Mouse (Mus musculus) erythroblast, embryonic 14.5 days (primary cell): ENCODE measurements around the gene Zfp382. TPM values are rescaled to one million over a fixed set of nuclear protein-coding genes. Genes with fewer than 3 reads are reported as not detected.
"Not testable (repeated sequence)": the region's sequence is repeated elsewhere in the genome, so short reads cannot be mapped to it uniquely, and the experiment has no call there.

Experiments used
- H3K27me3 ChIP-seq: 2 replicates; pipeline ENCODE4 v1.6.1; 2012; ENCODE audit warnings: inconsistent platforms; ENCODE audit not compliant: control insufficient read depth
- H3K36me3 ChIP-seq: 2 replicates; pipeline ENCODE4 v1.6.1; 2012; ENCODE audit warnings: mild to moderate bottlenecking, inconsistent platforms; ENCODE audit not compliant: control insufficient read depth
- H3K4me1 ChIP-seq: 2 replicates; pipeline ENCODE4 v1.6.1; 2012; ENCODE audit warnings: inconsistent platforms; ENCODE audit not compliant: control insufficient read depth
- H3K4me3 ChIP-seq: replicated peaks from 2 replicates; pipeline ENCODE3; 2012; ENCODE audit warnings: moderate library complexity, mild to moderate bottlenecking, inconsistent platforms
- H3K9me3 ChIP-seq: 2 replicates; pipeline ENCODE4 v1.6.1; 2012; ENCODE audit warnings: low read length, inconsistent platforms, mixed read lengths; ENCODE audit not compliant: control insufficient read depth
- GATA1 ChIP-seq: IDR thresholded peaks from 2 replicates; pipeline ENCODE4 v1.6.1; 2012; ENCODE audit warnings: low read length, inconsistent platforms, mixed read lengths
- TAL1 ChIP-seq: IDR thresholded peaks from 3 replicates; pipeline ENCODE4 v1.6.1; 2012; ENCODE audit warnings: low read length, inconsistent platforms, mixed read lengths
- polyA plus RNA-seq: library from polyadenylated mRNA; stranded (reverse); fragments of >175 nt; gene quantifications from 2 replicates; pipeline ENCODE4 v1.2.3, GENCODE M21; 2012

Gene Zfp382
- polyA plus RNA-seq, 1 experiment: not detected

DNA sequence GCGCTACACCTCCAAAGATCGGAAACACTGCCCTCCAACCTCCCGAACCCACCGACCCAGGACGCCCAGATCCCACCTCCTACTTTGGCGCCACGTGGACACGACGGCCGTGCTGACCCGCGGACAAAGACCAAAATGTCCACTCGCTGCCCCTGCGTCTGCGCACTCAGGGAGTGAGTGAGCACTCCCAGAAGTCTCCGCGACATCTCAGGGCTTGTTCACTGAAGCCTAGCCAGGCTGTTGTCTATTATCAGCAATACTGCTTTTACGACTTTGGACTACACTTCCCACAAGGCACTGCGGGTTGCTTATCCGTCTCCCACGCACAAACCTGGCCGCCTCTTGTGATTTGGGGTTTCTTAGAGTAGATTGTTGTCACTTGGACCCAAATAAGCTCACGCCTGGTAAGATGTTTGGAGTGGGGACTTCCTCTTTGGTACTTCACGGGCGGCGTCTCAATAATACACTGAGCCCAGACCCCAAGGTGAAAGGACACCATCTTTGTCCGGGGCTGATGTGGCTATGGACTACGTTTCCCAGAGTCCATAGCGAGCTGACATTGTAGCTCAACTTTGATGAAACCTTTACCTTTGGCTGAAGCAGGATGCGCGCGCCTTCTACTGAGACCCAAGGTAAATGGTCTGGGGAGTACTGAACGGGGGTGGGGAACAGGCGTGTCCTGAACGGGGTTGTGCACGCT is 48.0 kb downstream of the Zfp382 start, which contains the start of gene Zfp146:
Gene Zfp146 (minus strand): TSS at position 168 of the 700 bp plus-strand sequence.
- H3K4me1 ChIP-seq: peaks cover 28% of the 10 kb centered on the region
- peaks cover 6% of the 10 kb centered on the region for H3K9me3 ChIP-seq
- H3K4me3 ChIP-seq: peak within 1 kb of the TSS; percentile 87
- H3K36me3 ChIP-seq: peaks cover 27% of the 10 kb centered on the region
- TF ChIP-seq GATA1 (peak; percentile 79), TAL1 (no peak)
- H3K27me3 ChIP-seq: no peaks in the 10 kb centered on the region

DNA sequence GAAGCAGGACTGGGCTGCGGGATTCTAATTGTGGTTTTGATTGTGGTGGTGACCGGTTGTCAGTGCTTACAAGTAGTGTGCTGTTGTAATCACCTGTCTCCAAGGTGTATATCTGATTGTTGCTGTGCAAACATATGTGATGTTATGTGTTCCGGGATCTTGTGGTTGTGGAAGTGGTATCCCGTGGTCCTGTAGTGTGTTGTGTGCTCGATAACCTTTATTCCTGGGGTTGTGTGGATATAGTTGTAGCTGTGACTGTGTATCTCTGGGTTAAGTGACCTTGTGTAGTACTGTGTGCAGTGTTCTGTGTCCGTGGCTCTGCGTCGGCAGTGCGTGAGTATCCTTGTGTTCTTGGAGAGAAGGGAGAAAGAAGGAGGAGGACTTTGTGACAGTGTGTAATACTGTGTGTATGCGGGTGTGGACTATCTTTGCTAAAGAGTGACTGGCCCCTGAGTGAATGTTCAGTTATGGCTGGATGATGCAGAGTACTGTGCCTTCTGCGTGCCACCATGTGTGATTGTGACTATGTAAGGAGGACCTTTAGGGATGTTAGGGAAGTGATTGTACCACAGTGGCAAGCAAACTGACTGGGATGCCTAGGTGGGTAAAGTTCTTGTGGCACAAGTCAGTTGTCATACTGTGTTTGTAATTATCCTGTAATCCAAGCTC is 48.7 kb downstream of the Zfp382 start:
- Histone ChIP-seq H3K9me3 (peaks cover 3% of the 10 kb centered on the region; the same call in 1 of the 2 replicates), H3K27me3 (no peaks in the 10 kb centered on the region), H3K36me3 (peaks cover 21% of the 10 kb centered on the region), H3K4me1 (peaks cover 28% of the 10 kb centered on the region), H3K4me3 (peak overlapping the region; percentile 87)
- no peak for TF ChIP-seq GATA1

DNA sequence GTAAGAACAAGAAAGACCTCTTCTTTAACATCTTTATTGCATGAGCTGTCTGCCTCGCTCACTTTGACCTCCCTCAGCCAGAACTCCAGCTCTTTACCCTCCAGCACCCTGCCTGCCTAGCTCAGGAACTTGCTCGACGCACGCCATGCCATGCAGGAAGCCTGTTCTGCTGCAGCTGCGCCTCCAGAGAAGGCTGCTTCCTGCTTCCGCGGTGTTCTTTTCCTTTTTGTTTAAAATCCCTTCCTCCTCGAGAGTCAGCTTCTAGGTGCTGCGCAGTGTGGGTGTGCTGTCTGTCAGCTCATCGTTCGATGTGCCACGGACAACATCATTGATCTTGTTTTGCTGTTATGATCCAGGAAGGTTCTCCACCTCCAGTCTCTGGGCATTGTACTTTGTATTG is 54.7 kb downstream of the Zfp382 start:
- H3K4me3 ChIP-seq: no peak overlapping the region
- TF ChIP-seq GATA1 (no peak), TAL1 (no peak)
- no peaks in the 10 kb centered on the region for H3K9me3 ChIP-seq
- peaks cover 3% of the 10 kb centered on the region for H3K4me1 ChIP-seq
- no peaks in the 10 kb centered on the region for H3K27me3 ChIP-seq
- peaks cover 19% of the 10 kb centered on the region for H3K36me3 ChIP-seq

- Histone ChIP-seq H3K27me3 (no peaks in the 10 kb centered on the region), H3K4me1 (peaks cover 2% of the 10 kb centered on the region; the same call in 1 of the 2 replicates), H3K4me3 (no peak overlapping the region), H3K9me3 (no peaks in the 10 kb centered on the region), H3K36me3 (peaks cover 19% of the 10 kb centered on the region)
- TF ChIP-seq GATA1: no peak
- no peak for TF ChIP-seq TAL1
Measured at GRCm38 (mm10) chr7:30178256-30178655, 56.5 kb downstream of the Zfp382 start.

DNA sequence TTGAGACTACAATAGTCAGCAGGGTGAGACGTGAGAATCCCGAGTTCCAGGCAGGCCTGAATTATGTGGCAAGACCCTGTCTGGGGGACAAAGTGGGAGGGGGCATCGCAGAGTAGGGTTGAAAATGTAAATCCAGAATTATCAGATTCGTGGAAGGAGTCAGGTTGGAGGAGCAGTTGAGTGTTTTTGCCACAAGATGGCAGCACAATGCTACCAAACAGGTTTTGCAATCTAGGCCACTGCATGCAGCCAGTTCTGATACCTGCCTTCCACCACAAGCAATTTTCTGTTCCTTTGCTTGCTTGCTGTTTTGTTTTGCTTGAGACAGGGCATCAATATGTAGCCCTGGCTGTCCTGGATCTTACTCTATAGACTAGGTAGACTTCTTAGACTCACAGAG is 59.6 kb downstream of the Zfp382 start:
- TF ChIP-seq TAL1 (no peak), GATA1 (no peak)
- no peak overlapping the region for H3K4me3 ChIP-seq
- H3K36me3 ChIP-seq: peaks cover 32% of the 10 kb centered on the region

DNA sequence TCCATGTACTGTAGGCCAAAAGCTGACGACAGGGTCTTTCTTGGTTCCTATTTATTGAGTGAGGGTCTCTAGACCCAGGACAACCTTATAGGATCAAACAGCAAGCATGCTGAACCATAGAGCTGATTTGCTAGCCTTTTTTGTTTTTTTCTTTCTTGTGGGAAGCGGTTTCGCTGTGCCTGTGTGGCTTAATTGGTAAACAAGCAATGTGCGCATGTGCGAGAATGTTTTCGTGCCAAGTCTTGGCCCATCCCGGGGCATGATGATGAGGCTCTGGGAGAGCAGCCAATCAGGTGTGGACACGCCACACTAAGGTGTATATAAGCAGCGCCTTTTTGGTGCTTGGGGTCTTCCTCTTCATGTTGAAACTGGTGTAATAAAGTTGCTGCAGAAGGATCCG is 60.2 kb downstream of the Zfp382 start:
- not testable (repeated sequence) for H3K4me3 ChIP-seq, H3K9me3 ChIP-seq, H3K27me3 ChIP-seq
- Histone ChIP-seq H3K36me3 (peaks cover 33% of the 10 kb centered on the region), H3K4me1 (peaks cover 14% of the 10 kb centered on the region)

More for the DNA sequence above, 59.6 kb downstream of the Zfp382 start:
- H3K27me3 ChIP-seq: no peaks in the 10 kb centered on the region
- peaks cover 14% of the 10 kb centered on the region for H3K4me1 ChIP-seq
- H3K9me3 ChIP-seq: no peaks in the 10 kb centered on the region

DNA sequence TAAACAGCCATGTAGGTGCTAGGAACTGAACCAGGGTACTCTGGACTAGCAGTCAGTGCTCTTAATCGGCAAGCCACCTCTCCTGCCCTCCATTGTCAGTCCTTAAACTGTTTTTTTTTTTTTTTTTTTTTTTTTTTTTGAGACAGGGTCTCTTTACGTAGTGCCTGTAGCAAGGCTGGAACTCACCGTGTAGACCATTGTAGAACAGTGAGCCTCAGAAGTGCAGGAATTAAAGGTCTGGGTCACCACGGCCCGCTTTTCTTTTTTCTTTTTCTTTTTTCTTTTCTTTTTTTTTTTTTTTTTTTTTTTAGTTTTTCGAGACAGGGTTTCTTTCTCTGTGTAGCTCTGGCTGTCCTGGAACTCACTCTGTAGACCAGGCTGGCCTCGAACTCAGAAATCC is 61.4 kb downstream of the Zfp382 start:
- peaks cover 39% of the 10 kb centered on the region for H3K36me3 ChIP-seq
- H3K27me3 ChIP-seq, H3K4me3 ChIP-seq, H3K9me3 ChIP-seq: not testable (repeated sequence)
- H3K4me1 ChIP-seq: peaks cover 14% of the 10 kb centered on the region

GRCm38 (mm10) chr7:30183879-30184289 is 62.1 kb downstream of the Zfp382 start, which contains the start of gene Cox7a1:
Gene Cox7a1, plus strand, starts transcription at chr7:30184144.
- H3K36me3 ChIP-seq: peaks cover 40% of the 10 kb centered on the region

More at GRCm38 (mm10) chr7:30183879-30184289, 62.1 kb downstream of the Zfp382 start, which contains the start of gene Cox7a1:
- Histone ChIP-seq H3K4me3 (peak within 1 kb of the TSS; percentile 41), H3K27me3 (no peaks in the 10 kb centered on the region), H3K9me3 (no peaks in the 10 kb centered on the region), H3K4me1 (peaks cover 14% of the 10 kb centered on the region)
- TF ChIP-seq GATA1 (peak; percentile 70), TAL1 (no peak)

Other genes starting within 250 kb of the Zfp382 start
- 0.01 and 0.02 TPM in 2 replicates for gene Zfp27, start 215.4 kb upstream of the Zfp382 start, polyA plus RNA-seq
- not detected in 2 replicates for gene Zfp383, start 213.7 kb upstream of the Zfp382 start, polyA plus RNA-seq
- 0.09 and 0.37 TPM in 2 replicates for gene Zfp74, start 167.9 kb upstream of the Zfp382 start, polyA plus RNA-seq
- 0.04 TPM in 2 replicates for gene Zfp568, start 138.0 kb upstream of the Zfp382 start, polyA plus RNA-seq
- gene Zfp14, start 70.6 kb upstream of the Zfp382 start, polyA plus RNA-seq: 0.02 TPM in 1 of 2 replicates, not detected in the other
- 0.02 TPM in 1 of 2 replicates, not detected in the other for gene Zfp82, start 49.0 kb upstream of the Zfp382 start, polyA plus RNA-seq
- gene Gm26920, start 31.5 kb upstream of the Zfp382 start, polyA plus RNA-seq: not detected in 2 replicates
- not detected in 2 replicates for gene Zfp566, start 31.4 kb upstream of the Zfp382 start, polyA plus RNA-seq
- not detected in 2 replicates for gene Zfp260, start 27.2 kb upstream of the Zfp382 start, polyA plus RNA-seq
- gene Zfp146, start 47.8 kb downstream of the Zfp382 start, polyA plus RNA-seq: 0.14 and 0.46 TPM in 2 replicates
- 0.12 TPM in 1 of 2 replicates, not detected in the other for gene Cox7a1, start 62.2 kb downstream of the Zfp382 start, polyA plus RNA-seq
- 17.1 and 21.2 TPM in 2 replicates for gene Capns1, start 76.9 kb downstream of the Zfp382 start, polyA plus RNA-seq
- gene Polr2i, start 110.0 kb downstream of the Zfp382 start, polyA plus RNA-seq: 9.4 and 10.9 TPM in 2 replicates
- 2.6 and 4.1 TPM in 2 replicates for gene Tbcb, start 110.3 kb downstream of the Zfp382 start, polyA plus RNA-seq
- not detected in 2 replicates for gene Ovol3, start 113.8 kb downstream of the Zfp382 start, polyA plus RNA-seq
- gene Thap8, start 158.2 kb downstream of the Zfp382 start, polyA plus RNA-seq: 0.04 TPM in 1 of 2 replicates, not detected in the other
- 14.8 and 30.0 TPM in 2 replicates for gene Wdr62, start 158.5 kb downstream of the Zfp382 start, polyA plus RNA-seq
- not detected in 2 replicates for gene Clip3, start 169.8 kb downstream of the Zfp382 start, polyA plus RNA-seq
- 2.1 and 2.8 TPM in 2 replicates for gene Alkbh6, start 186.8 kb downstream of the Zfp382 start, polyA plus RNA-seq
- gene Syne4, start 192.9 kb downstream of the Zfp382 start, polyA plus RNA-seq: 0.04 and 0.13 TPM in 2 replicates
- not detected in 2 replicates for gene E130208F15Rik, start 199.8 kb downstream of the Zfp382 start, polyA plus RNA-seq
- gene Sdhaf1, start 202.0 kb downstream of the Zfp382 start, polyA plus RNA-seq: 0.45 and 0.47 TPM in 2 replicates
- gene Lrfn3, start 240.8 kb downstream of the Zfp382 start, polyA plus RNA-seq: 0.05 TPM in 1 of 2 replicates, not detected in the other